Mouse (Mus musculus) effector memory CD4-positive, alpha-beta T cell, adult 7 months (primary cell): ENCODE results near the gene Gm6763. TPM values are rescaled to one million over a fixed set of nuclear protein-coding genes. Genes with fewer than 3 reads are reported as not detected.

Source experiments
- polyA plus RNA-seq: library from polyadenylated mRNA; unstranded; fragments of 100-300 nt; shearing (Covaris generic); gene quantifications from one replicate; pipeline ENCODE4 v1.2.1, GENCODE M21; 2017

The Gm6763 gene
- polyA plus RNA-seq, result not detected

DNA sequence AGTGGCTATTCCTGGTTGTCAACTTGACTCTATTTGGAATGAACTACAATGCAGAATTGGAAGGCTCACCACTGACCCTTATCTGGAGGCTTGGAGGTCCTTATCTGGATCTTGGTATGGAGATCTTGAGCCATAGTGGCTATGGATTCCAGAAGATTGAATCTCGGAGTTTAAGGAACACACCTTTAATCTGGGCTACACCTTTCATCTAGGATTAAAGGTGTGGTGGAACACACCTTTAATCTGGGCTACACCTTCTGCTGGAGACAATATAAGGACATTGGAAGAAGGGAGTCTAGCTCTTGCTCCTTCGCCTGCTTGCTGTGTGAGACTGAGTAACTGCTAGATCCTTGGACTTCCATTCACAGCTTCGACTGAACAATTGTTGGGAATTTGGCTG is at the start of gene Gm6763:
Gene Gm6763 (plus strand): TSS at position 301 of the 400 bp plus-strand sequence.

GRCm38 (mm10) chr10:104142687-104143086 is 8.6 kb upstream of the Gm6763 start, which contains the start of gene Gm21293:
Gene Gm21293 (plus strand): TSS chr10:104142987.

DNA sequence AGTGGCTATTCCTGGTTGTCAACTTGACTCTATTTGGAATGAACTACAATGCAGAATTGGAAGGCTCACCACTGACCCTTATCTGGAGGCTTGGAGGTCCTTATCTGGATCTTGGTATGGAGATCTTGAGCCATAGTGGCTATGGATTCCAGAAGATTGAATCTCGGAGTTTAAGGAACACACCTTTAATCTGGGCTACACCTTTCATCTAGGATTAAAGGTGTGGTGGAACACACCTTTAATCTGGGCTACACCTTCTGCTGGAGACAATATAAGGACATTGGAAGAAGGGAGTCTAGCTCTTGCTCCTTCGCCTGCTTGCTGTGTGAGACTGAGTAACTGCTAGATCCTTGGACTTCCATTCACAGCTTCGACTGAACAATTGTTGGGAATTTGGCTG is 8.4 kb downstream of the Gm6763 start, which contains the start of gene Gm8764:
Gene Gm8764 (plus strand): TSS at position 301 of the 400 bp plus-strand sequence.

DNA sequence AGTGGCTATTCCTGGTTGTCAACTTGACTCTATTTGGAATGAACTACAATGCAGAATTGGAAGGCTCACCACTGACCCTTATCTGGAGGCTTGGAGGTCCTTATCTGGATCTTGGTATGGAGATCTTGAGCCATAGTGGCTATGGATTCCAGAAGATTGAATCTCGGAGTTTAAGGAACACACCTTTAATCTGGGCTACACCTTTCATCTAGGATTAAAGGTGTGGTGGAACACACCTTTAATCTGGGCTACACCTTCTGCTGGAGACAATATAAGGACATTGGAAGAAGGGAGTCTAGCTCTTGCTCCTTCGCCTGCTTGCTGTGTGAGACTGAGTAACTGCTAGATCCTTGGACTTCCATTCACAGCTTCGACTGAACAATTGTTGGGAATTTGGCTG is 16.9 kb downstream of the Gm6763 start, which contains the start of gene Gm21304:
Gene Gm21304 (plus strand): TSS at position 301 of the 400 bp plus-strand sequence.

GRCm38 (mm10) chr10:104176724-104177123 is 25.4 kb downstream of the Gm6763 start, which contains the start of gene Gm21312:
Gene Gm21312 (plus strand): TSS chr10:104177024.

GRCm38 (mm10) chr10:104185233-104185632 is 33.9 kb downstream of the Gm6763 start, which contains the start of gene Gm20765:
Gene Gm20765 (plus strand): TSS chr10:104185533.

DNA sequence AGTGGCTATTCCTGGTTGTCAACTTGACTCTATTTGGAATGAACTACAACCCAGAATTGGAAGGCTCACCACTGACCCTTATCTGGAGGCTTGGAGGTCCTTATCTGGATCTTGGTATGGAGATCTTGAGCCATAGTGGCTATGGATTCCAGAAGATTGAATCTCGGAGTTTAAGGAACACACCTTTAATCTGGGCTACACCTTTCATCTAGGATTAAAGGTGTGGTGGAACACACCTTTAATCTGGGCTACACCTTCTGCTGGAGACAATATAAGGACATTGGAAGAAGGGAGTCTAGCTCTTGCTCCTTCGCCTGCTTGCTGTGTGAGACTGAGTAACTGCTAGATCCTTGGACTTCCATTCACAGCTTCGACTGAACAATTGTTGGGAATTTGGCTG is 42.4 kb downstream of the Gm6763 start, which contains the start of gene Gm4340:
Gene Gm4340 (plus strand): TSS at position 301 of the 400 bp plus-strand sequence.

Other genes starting within 250 kb of the Gm6763 start
- gene Gm21293, start 8.5 kb upstream of the Gm6763 start, polyA plus RNA-seq, result not detected
- gene Gm8764, start 8.5 kb downstream of the Gm6763 start, polyA plus RNA-seq, result not detected
- not detected for gene Gm21304, start 17.0 kb downstream of the Gm6763 start, polyA plus RNA-seq
- gene Gm21312, start 25.5 kb downstream of the Gm6763 start, polyA plus RNA-seq, result not detected
- gene Gm20765, start 34.0 kb downstream of the Gm6763 start, polyA plus RNA-seq, result not detected
- not detected for gene Gm4340, start 42.5 kb downstream of the Gm6763 start, polyA plus RNA-seq